Mouse (Mus musculus) testis, adult 2 months (tissue): Measurements from ENCODE around the gene Tbc1d1.

Experiments used
- CTCF ChIP-seq: fragments of 200-500 bp; IDR thresholded peaks from 2 replicates; pipeline ENCODE4 v1.5.1; 2012; ENCODE audit warnings: low read depth, mild to moderate bottlenecking, inconsistent platforms, low read length, moderate library complexity; ENCODE audit not compliant: control insufficient read depth, insufficient read depth, insufficient replicate concordance
- POLR2A ChIP-seq: fragments of 200-500 bp; IDR thresholded peaks from 2 replicates; pipeline ENCODE4 v1.6.1; 2012; ENCODE audit warnings: low read depth, mild to moderate bottlenecking, inconsistent platforms, low read length, moderate library complexity; ENCODE audit not compliant: control insufficient read depth

GRCm38 (mm10) chr5:64186566-64186965 lies 30.5 kb downstream of the Tbc1d1 start:
- no peak for TF ChIP-seq CTCF
- TF ChIP-seq POLR2A = no peak
